Mouse (Mus musculus) thymus, postnatal 14 days (tissue): ENCODE data around the gene Gm10409.
"Not testable (repeated sequence)": the region's sequence is repeated elsewhere in the genome, so short reads cannot be mapped to it uniquely, and the experiment has no call there.

Experiments
- DNase-seq: peaks from one replicate; pipeline ENCODE4 v3.0.0; 2021

Gene Gm10409

GRCm38 (mm10) chr14:3412314-3412713 is at the start of gene Gm10409:
Gene Gm10409, plus strand, starts transcription at chr14:3412614.
- not testable (repeated sequence) for DNase-seq

- DNase-seq, result not testable (repeated sequence)
Measured at GRCm38 (mm10) chr14:3394793-3395192, 17.6 kb upstream of the Gm10409 start, which contains the start of gene Gm10413. Gene Gm10413, plus strand, starts transcription at chr14:3395093.

- DNase-seq, result not testable (repeated sequence)
Measured at GRCm38 (mm10) chr14:3427803-3428202, 15.4 kb downstream of the Gm10409 start, which contains the start of gene Gm3005. Gene Gm3005, plus strand, starts transcription at chr14:3428103.

GRCm38 (mm10) chr14:3449079-3449478 is 36.7 kb downstream of the Gm10409 start, which contains the start of gene Gm10408:
Gene Gm10408, plus strand, starts transcription at chr14:3449379.
- not testable (repeated sequence) for DNase-seq
